Mouse (Mus musculus): ENCODE measurements around the gene Elmo2.

Gene Elmo2

DNA sequence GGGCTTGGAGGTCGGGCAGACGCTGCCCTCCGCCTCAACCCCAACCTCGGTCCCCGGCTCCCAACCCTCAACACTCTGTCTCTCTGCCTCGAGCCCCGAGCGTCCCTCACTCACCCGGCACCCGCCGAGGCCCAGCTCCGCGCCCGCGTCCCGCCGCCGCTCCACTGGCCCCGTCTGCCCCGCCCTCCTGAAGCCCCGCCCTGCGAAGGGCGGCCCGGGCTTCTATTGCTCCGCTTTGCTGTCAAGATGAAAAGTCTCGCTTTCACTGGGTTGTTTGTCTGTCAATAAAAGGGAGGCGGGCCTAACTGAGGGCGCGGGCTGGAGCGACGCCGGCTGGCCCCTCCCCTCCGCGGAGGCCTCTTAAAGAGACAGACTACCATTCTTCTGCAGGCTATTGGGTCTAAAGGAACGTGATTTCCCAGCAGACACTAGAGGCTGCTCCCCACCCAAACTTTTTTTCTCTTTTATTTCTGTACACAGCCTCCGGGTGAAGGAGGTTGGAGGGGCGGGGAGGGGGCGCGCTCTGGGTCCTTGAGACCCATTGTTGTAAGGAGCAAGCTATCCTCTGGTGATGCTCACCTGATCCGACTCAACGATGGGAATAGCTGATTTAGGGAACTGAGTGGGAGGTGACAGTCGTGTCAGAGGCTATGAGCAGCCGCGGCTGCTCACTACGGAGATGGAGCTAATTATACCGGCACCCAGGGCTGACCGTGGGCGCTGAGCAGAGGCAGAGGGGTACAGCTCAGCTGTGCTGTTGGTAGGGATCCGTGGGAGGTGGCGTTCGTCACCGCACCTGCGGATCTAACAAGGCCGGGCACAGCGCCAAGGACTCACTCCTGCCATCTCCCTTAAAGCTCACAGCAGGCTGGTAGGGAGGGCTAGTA lies at the start of gene Elmo2:
TSS of gene Elmo2 (minus strand) at position 176 of the 887 bp plus-strand sequence.
- DNase-seq (ENCODE audit: low read depth, low spot score) = peak; percentile 99

DNA sequence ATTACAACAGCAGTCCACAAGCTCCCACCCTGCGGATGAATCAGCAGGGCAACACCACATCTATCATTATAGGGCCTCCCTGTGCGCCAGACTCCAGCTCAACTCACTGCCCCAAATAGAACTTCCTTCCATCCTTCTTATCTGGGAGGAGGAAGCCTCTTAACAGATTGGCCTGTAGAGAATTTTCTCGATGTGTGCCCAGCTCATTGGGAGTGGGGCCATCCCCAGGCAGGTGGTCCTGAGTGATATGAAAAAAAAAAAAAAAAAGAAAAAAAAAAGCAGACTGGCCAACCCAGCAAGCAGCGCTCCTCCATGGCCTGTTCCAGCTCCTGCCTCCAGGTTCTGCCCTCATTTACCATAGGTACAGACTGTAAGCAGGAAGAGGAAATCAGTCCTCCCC lies 49.7 kb upstream of the Elmo2 start:
- DNase-seq (ENCODE audit: low read depth, low spot score) = no peak

DNA sequence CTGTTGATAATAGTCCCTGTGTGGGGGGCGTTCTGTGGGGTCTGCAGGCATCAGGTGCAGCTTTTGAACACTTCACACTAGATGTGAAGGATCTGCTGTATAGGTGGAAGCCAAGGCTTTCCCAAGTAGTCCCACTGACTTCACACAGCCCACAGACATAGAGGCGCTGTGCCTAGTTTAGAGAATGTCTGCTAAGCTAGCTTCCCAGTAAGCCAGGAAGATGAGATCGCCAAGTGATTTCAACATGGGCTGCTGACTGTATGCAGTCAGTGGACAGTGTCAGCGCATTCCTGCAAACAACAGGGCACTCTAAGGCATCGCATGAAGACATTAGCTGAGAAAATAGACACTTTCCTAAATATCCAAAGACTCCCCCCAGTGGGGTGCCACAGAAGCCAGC lies 49.2 kb upstream of the Elmo2 start:
- no peak for DNase-seq (ENCODE audit: low read depth, low spot score)

DNA sequence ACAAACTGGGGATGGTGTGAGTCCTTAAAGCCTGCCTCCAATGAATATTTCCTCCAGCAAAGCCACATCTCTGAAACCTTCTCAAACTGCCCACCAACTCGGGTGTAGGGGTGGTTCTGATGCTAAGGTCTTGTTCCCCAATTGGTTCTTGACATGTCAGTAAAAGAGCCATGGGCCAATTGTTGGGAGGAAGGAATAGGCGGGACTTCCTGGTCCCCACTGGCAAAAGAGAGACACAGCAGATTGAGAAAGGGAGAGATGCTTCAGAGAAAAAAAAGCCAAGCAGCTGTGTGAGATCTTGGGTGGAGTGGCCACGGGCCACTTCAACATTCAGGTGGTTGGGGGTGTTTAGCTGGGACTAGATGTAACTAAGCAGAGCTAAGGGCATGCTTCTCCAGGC lies 44.8 kb upstream of the Elmo2 start:
- DNase-seq (ENCODE audit: low read depth, low spot score) = peak; percentile 71

DNA sequence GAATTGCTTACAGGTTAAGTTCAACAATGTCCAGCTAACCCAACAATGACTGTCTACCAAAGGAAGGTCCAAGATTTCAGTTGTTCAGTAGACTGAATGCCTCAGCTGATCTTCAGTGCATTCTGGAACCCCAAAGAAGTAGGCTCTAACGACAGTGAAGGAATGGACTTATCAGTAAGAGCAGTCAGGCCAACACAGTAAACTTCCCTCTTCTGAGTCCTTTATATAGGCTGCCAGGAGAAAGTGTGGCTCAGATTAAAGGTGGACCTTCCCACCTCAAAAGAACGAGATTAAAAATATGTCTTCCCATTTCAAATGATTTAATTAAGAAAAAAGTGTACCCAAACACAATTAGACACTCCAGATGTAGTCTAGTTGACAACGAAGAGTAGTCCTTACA lies 44.1 kb upstream of the Elmo2 start:
- no peak for DNase-seq (ENCODE audit: low read depth, low spot score)

DNA sequence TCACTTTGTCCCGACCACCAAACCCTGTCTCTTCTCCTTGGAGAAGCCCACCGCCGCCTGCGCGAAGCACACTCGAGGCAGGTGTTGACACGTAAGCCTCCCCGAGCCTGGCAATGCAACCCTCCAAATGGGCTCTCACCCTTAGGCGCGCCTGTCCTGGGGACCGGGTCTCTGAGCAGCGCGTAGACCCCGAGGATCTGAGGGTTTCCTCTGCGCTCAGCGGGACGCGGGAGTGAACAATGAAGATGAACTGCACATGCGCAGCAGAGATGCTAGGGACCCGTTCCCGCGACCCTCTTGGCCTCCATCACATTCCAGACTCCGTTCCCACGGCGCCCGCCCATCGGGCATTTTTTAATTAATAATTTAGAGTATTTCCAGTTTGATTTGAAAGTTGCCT lies 42.2 kb upstream of the Elmo2 start, which contains the start of gene Zfp663:
TSS of gene Zfp663 (minus strand) at position 234 of the 400 bp plus-strand sequence.
- peak; percentile 29 for DNase-seq (ENCODE audit: low read depth, low spot score)

DNA sequence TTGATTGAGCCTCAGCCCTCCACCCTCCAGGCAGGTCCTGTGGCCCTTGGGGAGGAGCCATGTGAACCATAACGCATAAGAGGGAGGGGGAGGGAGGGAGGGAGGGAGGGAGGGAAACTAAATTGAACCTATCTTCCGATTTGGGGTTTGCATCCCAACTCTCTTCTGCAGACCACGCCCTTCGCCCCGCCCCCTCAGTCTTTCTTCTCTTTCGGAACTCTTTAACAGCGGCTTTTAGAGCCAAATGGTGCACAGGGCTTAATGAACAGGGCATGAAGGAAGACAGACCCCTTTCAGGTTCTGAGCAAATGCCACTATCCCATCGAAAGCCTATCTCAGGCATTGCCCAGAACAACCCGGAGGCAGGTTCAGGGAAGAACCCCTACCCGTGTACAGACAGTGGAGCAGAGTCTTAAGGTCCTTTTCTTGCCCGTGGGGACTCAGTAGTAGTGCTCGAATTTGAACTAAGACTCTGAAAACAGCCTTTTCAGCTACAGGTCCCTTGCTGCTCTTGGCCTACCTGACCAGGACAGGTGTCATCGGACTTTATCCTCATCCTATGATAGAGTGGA lies 41.7 kb upstream of the Elmo2 start:
- peak; percentile 76 for DNase-seq (ENCODE audit: low read depth, low spot score)

DNA sequence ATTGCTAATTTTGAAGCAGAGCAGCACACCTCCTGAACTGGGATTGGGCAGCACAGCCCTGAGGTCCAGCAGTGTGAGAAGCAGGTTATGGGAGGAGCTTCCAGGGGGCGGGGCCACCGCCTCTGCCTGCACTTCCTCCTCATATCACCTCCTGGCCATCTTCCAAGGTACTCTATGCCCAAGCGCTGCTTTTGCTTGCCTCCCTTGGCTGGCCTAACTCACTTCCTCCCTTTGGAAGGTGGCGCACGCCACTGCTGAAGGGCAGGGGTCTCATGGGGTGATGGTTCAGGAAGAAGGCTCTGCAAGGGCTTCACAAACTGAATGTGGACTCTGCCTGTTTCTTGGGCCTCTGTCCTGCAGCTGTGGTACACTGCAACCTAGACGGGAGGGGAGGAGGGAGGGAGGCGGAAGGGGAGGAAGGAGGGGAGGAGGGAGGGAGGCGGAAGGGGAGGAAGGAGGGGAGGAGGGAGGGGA lies 40.8 kb upstream of the Elmo2 start:
- DNase-seq (ENCODE audit: low read depth, low spot score) = peak; percentile 43

DNA sequence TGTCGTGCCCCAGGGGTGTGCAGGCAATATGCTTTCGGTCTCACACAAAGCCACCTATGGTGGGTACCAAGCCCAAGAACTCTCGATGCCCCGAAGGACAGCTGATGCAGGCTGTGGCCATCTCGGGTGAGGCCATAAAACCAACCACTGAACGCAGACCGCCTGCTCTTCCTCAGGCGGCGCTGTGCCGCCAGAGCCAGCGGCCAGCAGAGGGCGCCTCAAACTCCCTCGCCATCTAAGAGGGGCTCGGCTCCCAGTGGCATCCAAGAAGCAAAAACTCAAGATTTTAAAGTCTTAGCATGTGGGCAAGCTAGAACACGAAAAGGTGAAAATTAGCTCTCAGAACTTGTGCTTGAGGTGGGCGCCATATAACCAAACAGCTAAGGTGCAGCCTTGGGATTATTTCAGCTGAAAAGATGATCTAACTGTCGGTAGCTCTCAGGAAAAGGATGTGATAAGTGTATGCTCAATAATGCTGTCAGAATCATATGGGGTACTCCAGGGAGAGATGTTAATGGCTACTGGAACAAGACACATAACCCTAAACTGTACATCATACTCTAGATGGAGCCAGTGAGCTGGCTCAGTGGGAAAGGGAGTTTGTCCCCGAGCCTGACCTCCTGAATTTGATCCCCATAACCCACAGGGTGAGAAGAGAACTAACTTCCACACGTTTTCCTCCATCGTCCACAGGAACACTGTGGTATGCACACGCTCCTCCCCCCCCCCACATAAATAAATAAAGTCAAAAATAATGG lies 38.2 kb upstream of the Elmo2 start:
- peak; percentile 83 for DNase-seq (ENCODE audit: low read depth, low spot score)

DNA sequence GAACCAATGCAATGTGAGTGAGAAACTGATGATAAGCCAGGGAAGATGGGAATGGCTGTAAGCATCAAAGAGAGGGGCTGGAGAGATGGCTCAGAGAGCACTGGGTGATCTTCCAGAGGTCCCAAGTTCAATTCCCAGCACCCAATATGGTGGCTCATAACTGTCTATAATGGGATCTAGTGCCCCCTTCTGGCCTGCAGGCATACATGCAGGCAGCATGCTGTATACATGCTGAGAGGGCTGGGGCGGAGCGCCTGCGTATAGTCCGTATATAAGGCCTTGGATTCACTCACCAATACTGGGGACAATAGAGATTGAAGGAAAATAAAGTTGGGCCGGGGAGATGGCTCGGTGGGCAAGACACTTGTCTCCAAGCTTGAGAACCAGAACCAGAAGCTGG lies 37.0 kb upstream of the Elmo2 start:
- peak; percentile 55 for DNase-seq (ENCODE audit: low read depth, low spot score)

DNA sequence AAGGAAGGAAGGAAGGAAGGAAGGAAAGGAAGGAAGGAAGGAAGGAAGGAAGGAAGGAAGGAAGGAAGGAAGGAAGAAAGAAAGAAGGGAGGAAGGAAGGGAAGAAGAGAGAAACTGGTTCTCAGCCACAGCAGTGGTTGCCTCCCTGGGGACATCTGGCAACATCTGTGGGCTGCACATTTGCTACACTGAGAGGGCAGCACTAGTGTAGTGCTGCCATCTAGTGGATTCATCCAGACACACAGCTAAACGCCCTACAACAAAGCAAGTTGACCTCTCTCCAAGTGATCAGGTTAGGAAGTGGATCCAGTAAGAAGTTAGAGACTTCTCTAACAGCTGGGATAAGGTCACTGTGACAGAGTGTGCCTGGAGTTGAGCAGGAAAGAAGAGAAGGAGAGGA lies 34.6 kb upstream of the Elmo2 start:
- peak; percentile 87 for DNase-seq (ENCODE audit: low read depth, low spot score)

DNA sequence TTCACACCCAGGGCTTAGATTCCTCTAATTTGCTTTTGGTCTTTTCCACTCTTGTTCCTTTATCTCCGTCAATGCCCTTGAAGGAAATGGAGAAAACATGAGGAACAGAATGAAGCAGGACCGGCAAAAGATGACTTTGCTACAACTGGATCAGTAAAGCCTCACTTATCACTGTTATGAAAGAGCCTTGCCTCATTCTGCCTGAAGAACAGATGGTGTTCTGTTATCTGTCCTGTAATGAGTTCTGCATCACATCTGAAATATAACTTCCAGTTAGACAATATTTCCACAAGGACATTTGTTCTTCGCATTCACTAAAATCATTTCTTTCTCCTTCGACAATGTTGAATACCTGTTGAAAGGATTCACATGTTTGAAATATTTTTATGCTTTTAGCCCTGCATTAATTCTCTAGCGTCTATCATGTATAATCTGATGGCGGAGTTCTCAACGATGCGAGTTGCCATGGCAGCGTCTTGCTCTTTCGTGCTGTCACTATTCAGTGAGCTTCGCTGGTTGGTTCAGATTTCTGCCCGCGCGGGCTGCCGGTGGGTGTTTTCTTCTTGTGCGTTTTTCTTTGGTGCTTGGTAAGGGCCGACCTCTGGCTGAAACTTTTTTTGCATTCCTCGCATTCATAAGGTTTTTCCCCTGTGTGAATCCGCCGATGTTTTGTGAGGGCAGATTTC lies 25.7 kb upstream of the Elmo2 start:
- peak; percentile 37 for DNase-seq (ENCODE audit: low read depth, low spot score)

DNA sequence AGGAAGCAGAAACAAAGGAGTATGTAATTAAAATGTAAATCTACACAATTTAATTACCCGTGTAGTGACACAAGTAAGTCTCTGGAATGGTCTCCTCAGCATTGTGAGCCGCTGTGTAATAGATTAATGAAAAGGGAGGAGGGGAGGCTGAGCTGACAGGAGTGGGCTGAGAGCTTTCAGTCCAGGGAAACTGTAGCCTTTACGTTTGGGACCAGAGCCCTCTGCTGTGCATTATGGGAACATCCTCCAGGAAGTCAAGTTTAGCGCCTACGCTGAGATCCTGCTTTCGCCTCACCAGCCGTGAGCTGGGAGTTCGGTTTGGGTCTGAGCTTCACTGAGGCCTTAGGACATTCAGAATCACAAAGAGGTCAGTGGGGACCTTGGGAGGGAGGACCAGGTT lies 23.2 kb upstream of the Elmo2 start:
- DNase-seq (ENCODE audit: low read depth, low spot score) = peak; percentile 60

DNA sequence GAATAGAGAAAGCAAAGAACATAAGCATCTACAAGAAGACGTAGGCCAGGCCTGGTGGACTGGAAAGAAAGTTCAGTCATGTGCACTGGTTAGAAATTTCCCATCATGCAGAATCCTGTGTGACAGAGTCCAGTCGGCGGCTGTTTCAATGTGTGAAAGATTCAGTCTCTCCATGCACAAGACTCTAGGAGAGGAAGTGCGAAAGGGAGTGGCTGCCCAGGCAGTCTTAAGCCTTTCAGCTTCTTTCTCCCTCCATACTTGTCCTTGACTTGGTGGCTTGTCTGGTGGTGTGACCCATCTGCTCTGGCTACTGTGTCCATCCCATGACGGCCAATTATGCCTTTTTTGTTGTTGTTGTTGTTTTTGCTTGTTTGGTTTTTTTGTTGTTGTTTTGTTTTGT lies 19.9 kb upstream of the Elmo2 start:
- DNase-seq (ENCODE audit: low read depth, low spot score) = no peak

DNA sequence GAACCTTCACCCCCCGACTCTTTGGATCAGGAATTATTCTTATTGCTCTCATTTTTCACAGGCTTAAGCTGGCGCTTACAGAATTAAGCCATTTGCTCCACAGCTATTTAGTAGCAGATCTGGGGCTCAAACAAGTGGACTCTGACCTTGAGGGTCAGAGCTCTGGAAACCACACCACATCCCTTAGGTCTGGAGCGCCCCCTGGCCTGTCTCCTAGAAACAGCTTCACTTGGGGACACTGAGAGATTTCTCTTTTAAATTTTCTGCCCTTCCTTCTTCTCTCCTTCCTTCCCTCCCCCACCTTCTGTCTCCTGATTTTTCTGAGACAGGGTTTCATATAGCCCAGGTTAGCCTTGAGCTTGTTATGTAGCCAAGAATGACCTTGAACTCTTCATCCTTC lies 10.9 kb upstream of the Elmo2 start:
- DNase-seq (ENCODE audit: low read depth, low spot score) = peak; percentile 57

DNA sequence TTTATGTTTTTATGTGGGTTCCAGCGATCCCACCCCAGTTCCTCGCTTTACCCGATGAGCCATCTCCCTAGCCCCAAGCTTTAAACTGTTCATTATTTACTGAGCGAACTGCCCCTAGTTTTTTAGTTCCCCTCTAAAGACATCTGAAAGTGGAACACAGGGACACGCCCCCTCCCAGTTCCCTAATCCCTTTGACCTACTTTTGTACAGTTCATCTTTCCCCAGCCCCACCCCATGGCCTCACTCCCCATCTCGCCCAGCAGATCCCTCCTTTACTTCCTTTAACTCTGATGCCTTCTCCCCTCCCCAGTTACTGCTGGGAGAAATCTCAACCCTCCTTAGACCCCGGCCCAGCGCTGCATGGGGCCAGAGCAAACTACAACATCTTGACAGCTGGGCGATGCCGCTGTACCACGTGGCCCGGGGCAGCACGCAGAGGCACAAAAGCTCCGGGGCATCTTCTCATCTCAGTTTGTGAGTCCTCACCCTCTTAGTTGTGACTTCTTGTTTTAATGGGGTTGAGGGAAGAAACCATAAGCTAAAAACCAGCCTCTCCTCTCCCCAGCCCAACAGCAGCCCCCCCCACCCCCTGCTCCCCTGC lies 6.4 kb upstream of the Elmo2 start:
- no peak for DNase-seq (ENCODE audit: low read depth, low spot score)

DNA sequence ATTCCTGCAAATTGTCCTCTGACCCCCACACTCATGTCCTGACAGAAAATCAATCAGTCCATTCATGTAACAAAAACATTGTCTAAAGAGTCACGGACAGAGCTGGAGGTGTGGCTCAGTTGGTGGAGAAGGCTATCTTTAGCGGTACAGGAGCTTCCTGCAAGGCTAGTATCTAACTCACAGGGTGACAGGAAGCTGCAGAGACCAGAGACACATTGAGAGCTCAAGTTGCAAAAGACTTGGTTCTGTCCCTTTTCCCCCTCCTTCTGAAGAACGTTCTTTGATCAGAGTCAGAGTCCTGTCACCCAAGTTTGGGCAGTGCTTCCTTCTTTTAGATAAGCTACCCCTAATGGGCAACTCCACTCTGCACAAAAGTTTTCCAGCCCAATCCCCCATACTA lies 3.4 kb upstream of the Elmo2 start:
- DNase-seq (ENCODE audit: low read depth, low spot score) = no peak

DNA sequence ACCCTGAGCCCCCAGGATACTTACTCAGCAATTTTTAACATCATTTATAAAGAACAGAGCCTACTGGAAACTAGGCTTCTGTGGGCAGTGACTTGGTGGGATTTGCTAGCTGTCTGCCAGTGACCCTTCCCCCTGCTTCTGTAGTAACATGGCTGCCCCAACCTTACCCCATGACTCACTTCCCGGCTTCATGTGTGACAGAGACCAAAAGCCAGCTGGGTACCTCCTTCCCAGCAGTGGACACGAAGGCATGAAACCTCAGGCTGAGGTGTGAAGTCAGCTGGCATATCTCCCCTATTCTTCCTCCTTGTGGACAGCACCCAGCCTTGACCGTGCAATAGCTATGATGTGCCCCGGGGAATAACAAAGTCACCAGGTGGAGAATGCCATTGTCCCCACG lies 2.5 kb upstream of the Elmo2 start:
- no peak for DNase-seq (ENCODE audit: low read depth, low spot score)

DNA sequence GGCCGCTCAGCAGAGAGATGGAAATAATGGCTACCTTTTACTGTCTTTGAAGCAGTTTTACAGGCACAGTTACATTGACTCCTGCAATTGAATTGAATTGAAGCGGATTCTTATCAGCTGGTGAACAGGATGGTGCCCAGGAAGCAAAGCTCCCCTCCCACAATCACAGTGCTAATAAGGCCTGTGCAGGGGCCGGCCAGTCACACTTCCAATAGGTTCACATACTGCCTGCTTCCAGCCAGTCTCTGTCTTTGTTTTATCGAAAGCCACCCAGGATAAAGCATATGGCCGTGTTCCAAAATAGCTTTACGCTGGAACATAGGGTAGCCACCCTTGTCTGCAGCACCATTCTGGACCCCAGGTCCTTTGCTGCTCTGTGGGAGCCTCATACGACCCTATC lies 1.1 kb upstream of the Elmo2 start:
- DNase-seq (ENCODE audit: low read depth, low spot score) = no peak

DNA sequence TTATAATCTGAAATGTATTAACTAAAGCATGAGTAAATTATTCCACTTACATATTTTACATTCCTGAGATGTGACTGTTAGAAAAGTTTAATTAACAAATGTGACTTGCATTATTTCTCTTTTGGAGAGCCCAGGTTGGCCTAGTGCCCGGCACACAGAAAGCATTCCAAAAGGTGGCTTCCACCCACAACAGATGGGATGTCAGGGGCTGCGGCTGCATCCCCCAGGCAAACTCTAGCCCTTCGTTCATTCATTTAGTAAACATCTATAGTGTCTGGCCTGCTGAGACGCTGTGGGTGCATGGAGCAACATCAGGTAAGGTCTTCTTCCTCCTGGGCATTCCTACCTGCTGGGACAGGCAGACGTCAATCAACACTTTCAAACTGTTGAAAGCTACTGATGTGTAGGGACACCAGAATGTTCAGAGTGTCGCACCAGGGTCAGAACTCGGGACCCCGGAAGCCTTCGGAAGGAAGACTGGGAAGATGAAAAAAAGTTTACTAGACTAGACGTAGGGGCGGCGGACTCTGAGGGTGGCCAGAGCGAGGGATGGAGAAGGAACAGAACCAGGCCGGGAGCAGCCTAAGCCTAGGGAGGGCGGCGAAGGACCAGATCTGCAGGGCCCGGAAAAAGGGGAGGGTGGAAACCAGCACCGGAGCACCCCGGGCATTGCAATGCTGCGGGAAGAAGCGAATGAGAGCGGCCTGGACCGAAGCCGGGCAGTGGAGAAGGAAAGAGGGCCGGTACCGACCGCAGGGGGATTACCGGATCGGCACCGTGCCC lies 567 bp downstream of the Elmo2 start:
- DNase-seq (ENCODE audit: low read depth, low spot score) = no peak

DNA sequence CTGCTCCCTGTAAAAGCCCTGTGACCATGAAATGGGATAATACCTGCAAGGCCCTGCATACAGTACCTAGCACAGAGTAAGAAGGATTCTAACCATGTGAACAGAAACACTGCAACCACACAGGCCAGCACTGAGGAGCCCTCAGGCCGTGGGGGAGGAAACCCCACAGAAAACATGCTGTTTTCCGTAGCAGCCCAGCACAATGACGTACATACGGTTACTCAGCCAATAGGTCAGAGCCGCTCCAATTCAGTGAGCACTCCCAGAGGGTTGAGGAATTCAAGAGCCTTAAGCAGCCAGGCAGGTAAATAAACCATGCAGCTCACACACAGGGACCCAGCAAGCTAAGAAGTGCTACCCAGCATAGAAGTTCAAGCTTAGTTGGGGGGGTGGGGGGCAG lies 2.4 kb downstream of the Elmo2 start:
- DNase-seq (ENCODE audit: low read depth, low spot score) = no peak
